Mouse (Mus musculus): ENCODE measurements at regions not wholly inside any gene's neighbourhood (a gene's known extent, or its start where the extent isn't known, plus 50 kb on each side); places are given as distances from the start of the nearest gene placed in this dataset.

GRCm38 (mm10) chr10:56799745-56800144 is 422.6 kb downstream of the Gja1 start:
- ATAC-seq (ENCODE audit: low FRiP score): no peak
- 82% methylated on average over 3 of the region's 3 CpGs for WGBS
- no peak overlapping the region for H3K4me2 ChIP-seq (replicated peaks)

GRCm38 (mm10) chr10:56809006-56809405 is 431.9 kb downstream of the Gja1 start:
- no peaks in the 10 kb centered on the region for H3K9me3 ChIP-seq (replicated peaks)
- no peak for ATAC-seq (ENCODE audit: low FRiP score)
- no peak overlapping the region for H3K4me3 ChIP-seq
- WGBS: 57% methylated on average over 1 of the region's 1 CpGs
- no peaks in the 10 kb centered on the region for H3K4me1 ChIP-seq
- no peak overlapping the region for H3K4me2 ChIP-seq (replicated peaks)
- H3K9ac ChIP-seq: no peak overlapping the region
- no peak overlapping the region for H3K27ac ChIP-seq
- H3K36me3 ChIP-seq: no peaks in the 10 kb centered on the region
- no peaks in the 10 kb centered on the region for H3K27me3 ChIP-seq

More at GRCm38 (mm10) chr10:56799745-56800144, 422.6 kb downstream of the Gja1 start:
- Histone ChIP-seq H3K9ac (no peak overlapping the region), H3K4me1 (no peaks in the 10 kb centered on the region), H3K27me3 (no peaks in the 10 kb centered on the region), H3K4me3 (no peak overlapping the region), H3K36me3 (no peaks in the 10 kb centered on the region), H3K9me3 (replicated peaks) (no peaks in the 10 kb centered on the region), H3K27ac (no peak overlapping the region)

GRCm38 (mm10) chr10:56822158-56822557 is 445.0 kb downstream of the Gja1 start:
- no peak overlapping the region for H3K4me3 ChIP-seq
- no peaks in the 10 kb centered on the region for H3K9me3 ChIP-seq (replicated peaks)

GRCm38 (mm10) chr10:56831331-56831730 is 454.2 kb downstream of the Gja1 start:
- WGBS: 98% methylated on average over 1 of the region's 1 CpGs
- Histone ChIP-seq H3K9ac (no peak overlapping the region), H3K9me3 (replicated peaks) (no peaks in the 10 kb centered on the region), H3K27me3 (no peaks in the 10 kb centered on the region), H3K27ac (no peak overlapping the region), H3K4me2 (replicated peaks) (no peak overlapping the region), H3K4me1 (no peaks in the 10 kb centered on the region), H3K36me3 (no peaks in the 10 kb centered on the region), H3K4me3 (no peak overlapping the region)
- no peak for ATAC-seq (ENCODE audit: low FRiP score)

More at GRCm38 (mm10) chr10:56822158-56822557, 445.0 kb downstream of the Gja1 start:
- Histone ChIP-seq H3K4me2 (replicated peaks) (no peak overlapping the region), H3K4me1 (no peaks in the 10 kb centered on the region), H3K27me3 (no peaks in the 10 kb centered on the region), H3K27ac (no peak overlapping the region), H3K36me3 (no peaks in the 10 kb centered on the region), H3K9ac (no peak overlapping the region)
- no peak for ATAC-seq (ENCODE audit: low FRiP score)
- 55% methylated on average over 5 of the region's 5 CpGs for WGBS

- WGBS: 82% methylated on average over 4 of the region's 4 CpGs
- no peaks in the 10 kb centered on the region for H3K4me1 ChIP-seq
- no peaks in the 10 kb centered on the region for H3K9me3 ChIP-seq (replicated peaks)
- ATAC-seq (ENCODE audit: low FRiP score): no peak
- H3K36me3 ChIP-seq: no peaks in the 10 kb centered on the region
- no peaks in the 10 kb centered on the region for H3K27me3 ChIP-seq
- no peak overlapping the region for H3K4me3 ChIP-seq
- no peak overlapping the region for H3K27ac ChIP-seq
- no peak overlapping the region for H3K9ac ChIP-seq
- no peak overlapping the region for H3K4me2 ChIP-seq (replicated peaks)
Measured at GRCm38 (mm10) chr10:56831966-56832365, 454.8 kb downstream of the Gja1 start.

GRCm38 (mm10) chr10:56836130-56836529 is 459.0 kb downstream of the Gja1 start:
- Histone ChIP-seq H3K27me3 (no peaks in the 10 kb centered on the region), H3K36me3 (no peaks in the 10 kb centered on the region), H3K4me3 (no peak overlapping the region), H3K4me1 (no peaks in the 10 kb centered on the region), H3K9me3 (replicated peaks) (no peaks in the 10 kb centered on the region), H3K4me2 (replicated peaks) (no peak overlapping the region), H3K27ac (no peak overlapping the region), H3K9ac (no peak overlapping the region)
- no peak for ATAC-seq (ENCODE audit: low FRiP score)
- WGBS: 92% methylated on average over 4 of the region's 4 CpGs

GRCm38 (mm10) chr10:56839006-56839495 is 461.9 kb downstream of the Gja1 start:
- H3K27ac ChIP-seq: no peak overlapping the region
- WGBS: 66% methylated on average over 9 of the region's 9 CpGs
- ATAC-seq (ENCODE audit: low FRiP score): no peak
- no peak overlapping the region for H3K9ac ChIP-seq
- no peak overlapping the region for H3K4me3 ChIP-seq
- H3K27me3 ChIP-seq: no peaks in the 10 kb centered on the region
- no peaks in the 10 kb centered on the region for H3K9me3 ChIP-seq (replicated peaks)
- no peak overlapping the region for H3K4me2 ChIP-seq (replicated peaks)
- H3K36me3 ChIP-seq: no peaks in the 10 kb centered on the region
- no peaks in the 10 kb centered on the region for H3K4me1 ChIP-seq

GRCm38 (mm10) chr10:56839545-56839944 is 462.4 kb downstream of the Gja1 start:
- ATAC-seq (ENCODE audit: low FRiP score): no peak
- no peak overlapping the region for H3K9ac ChIP-seq
- no peak overlapping the region for H3K4me3 ChIP-seq
- H3K4me1 ChIP-seq: no peaks in the 10 kb centered on the region
- H3K27me3 ChIP-seq: no peaks in the 10 kb centered on the region
- WGBS: 40% methylated on average over 2 of the region's 2 CpGs
- no peaks in the 10 kb centered on the region for H3K36me3 ChIP-seq
- H3K4me2 ChIP-seq (replicated peaks): no peak overlapping the region
- H3K9me3 ChIP-seq (replicated peaks): no peaks in the 10 kb centered on the region
- no peak overlapping the region for H3K27ac ChIP-seq

- Histone ChIP-seq H3K27me3 (no peaks in the 10 kb centered on the region), H3K9me3 (replicated peaks) (no peaks in the 10 kb centered on the region), H3K36me3 (no peaks in the 10 kb centered on the region), H3K9ac (no peak overlapping the region), H3K27ac (no peak overlapping the region), H3K4me2 (replicated peaks) (no peak overlapping the region), H3K4me1 (no peaks in the 10 kb centered on the region), H3K4me3 (no peak overlapping the region)
- no peak for ATAC-seq (ENCODE audit: low FRiP score)
- WGBS: 74% methylated on average over 5 of the region's 5 CpGs
Measured at GRCm38 (mm10) chr10:56840732-56841131, 463.6 kb downstream of the Gja1 start.

GRCm38 (mm10) chr10:56841486-56841885 is 464.4 kb downstream of the Gja1 start:
- ATAC-seq (ENCODE audit: low FRiP score): no peak
- WGBS: 50% methylated on average over 8 of the region's 8 CpGs
- Histone ChIP-seq H3K27ac (no peak overlapping the region), H3K4me1 (no peaks in the 10 kb centered on the region), H3K9me3 (replicated peaks) (no peaks in the 10 kb centered on the region), H3K27me3 (no peaks in the 10 kb centered on the region), H3K4me3 (no peak overlapping the region), H3K36me3 (no peaks in the 10 kb centered on the region), H3K9ac (no peak overlapping the region), H3K4me2 (replicated peaks) (no peak overlapping the region)

- 43% methylated on average over 1 of the region's 1 CpGs for WGBS
- no peak overlapping the region for H3K4me2 ChIP-seq (replicated peaks)
- no peak for ATAC-seq (ENCODE audit: low FRiP score)
Measured at GRCm38 (mm10) chr10:56841973-56842372, 464.8 kb downstream of the Gja1 start.

GRCm38 (mm10) chr10:56852484-56852883 is 475.4 kb downstream of the Gja1 start:
- Histone ChIP-seq H3K27ac (no peak overlapping the region), H3K4me2 (replicated peaks) (no peak overlapping the region), H3K27me3 (no peaks in the 10 kb centered on the region), H3K9ac (no peak overlapping the region), H3K4me3 (no peak overlapping the region), H3K9me3 (replicated peaks) (no peaks in the 10 kb centered on the region), H3K36me3 (no peaks in the 10 kb centered on the region), H3K4me1 (no peaks in the 10 kb centered on the region)
- WGBS: 79% methylated on average over 2 of the region's 2 CpGs
- ATAC-seq (ENCODE audit: low FRiP score): no peak

More at GRCm38 (mm10) chr10:56841973-56842372, 464.8 kb downstream of the Gja1 start:
- H3K27me3 ChIP-seq: no peaks in the 10 kb centered on the region
- no peaks in the 10 kb centered on the region for H3K4me1 ChIP-seq
- H3K27ac ChIP-seq: no peak overlapping the region
- no peaks in the 10 kb centered on the region for H3K9me3 ChIP-seq (replicated peaks)
- H3K9ac ChIP-seq: no peak overlapping the region
- H3K4me3 ChIP-seq: no peak overlapping the region
- H3K36me3 ChIP-seq: no peaks in the 10 kb centered on the region

- no peaks in the 10 kb centered on the region for H3K27me3 ChIP-seq
- no peaks in the 10 kb centered on the region for H3K9me3 ChIP-seq (replicated peaks)
- no peak overlapping the region for H3K27ac ChIP-seq
- no peak overlapping the region for H3K4me3 ChIP-seq
- WGBS: 89% methylated on average over 6 of the region's 6 CpGs
- H3K4me1 ChIP-seq: no peaks in the 10 kb centered on the region
- no peak overlapping the region for H3K4me2 ChIP-seq (replicated peaks)
- no peak overlapping the region for H3K9ac ChIP-seq
- no peaks in the 10 kb centered on the region for H3K36me3 ChIP-seq
- ATAC-seq (ENCODE audit: low FRiP score): no peak
Measured at GRCm38 (mm10) chr10:56856186-56856585, 479.1 kb downstream of the Gja1 start.

Data from hindbrain, embryonic 12.5 days (tissue).